Mouse (Mus musculus) C2C12 (cell line): ENCODE measurements around the gene Fam89b.

Experiments
- CTCF ChIP-seq: IDR thresholded peaks from one replicate; pipeline ENCODE4 v1.5.1; 2011; ENCODE audit not compliant: control insufficient read depth, insufficient read depth, insufficient read length
- FOSL1 ChIP-seq: IDR thresholded peaks from one replicate; pipeline ENCODE4 v1.8.0; 2011; ENCODE audit warnings: mild to moderate bottlenecking, low read length; ENCODE audit not compliant: poor library complexity, insufficient read depth, severe bottlenecking
- MAX ChIP-seq: IDR thresholded peaks from one replicate; pipeline ENCODE4 v1.6.1; 2011; ENCODE audit warnings: mild to moderate bottlenecking, control low read depth
- USF1 ChIP-seq: IDR thresholded peaks from one replicate; pipeline ENCODE4 v1.6.1; 2011; ENCODE audit warnings: low read depth, mild to moderate bottlenecking, control low read depth, moderate library complexity

- TF ChIP-seq FOSL1, result no peak
- no peak for TF ChIP-seq CTCF
- no peak for TF ChIP-seq USF1
- no peak for TF ChIP-seq MAX
Observed at GRCm38 (mm10) chr19:5693801-5694200, 35.7 kb downstream of the Fam89b start.
